Mouse (Mus musculus) heart, embryonic 14.5 days (tissue): ENCODE measurements around the gene Nova1. TPM values are rescaled to one million over a fixed set of nuclear protein-coding genes. Genes with fewer than 3 reads are reported as not detected.

Experiments used
- ATAC-seq: fragments of 200-750 bp; cut with Nextera tagmentation; 2 replicates; pipeline ENCODE4 v1.8.0; 2017; ENCODE audit warnings: low read depth, moderate TSS enrichment; ENCODE audit not compliant: insufficient number of reproducible peaks, insufficient read depth, low FRiP score
- H3K27ac ChIP-seq, 2 experiments: fragments of 200-500 bp in 1 of 2; fragments of 300-500 bp in 1 of 2; sonication (generic) in 1 of 2; replicated peaks in 1 of 2; 2 replicates each; pipeline ENCODE4 v1.5.1; 2012 to 2014; ENCODE audit warnings: low read depth in 2 of 2, low read length in 2 of 2, control low read depth in 1 of 2, mild to moderate bottlenecking in 1 of 2, mixed read lengths in 1 of 2; ENCODE audit not compliant: control insufficient read depth in 1 of 2, insufficient read depth in 1 of 2
- H3K27me3 ChIP-seq: fragments of 300-500 bp; sonication (generic); 2 replicates; pipeline ENCODE4 v1.6.1; 2014; ENCODE audit warnings: mild to moderate bottlenecking, low read length, control low read depth; ENCODE audit not compliant: control insufficient read depth, insufficient read depth
- H3K36me3 ChIP-seq: fragments of 300-500 bp; sonication (generic); 2 replicates; pipeline ENCODE4 v1.6.1; 2014; ENCODE audit warnings: mild to moderate bottlenecking, control low read depth, low read length, mixed read lengths; ENCODE audit not compliant: control insufficient read depth, insufficient read depth
- H3K4me1 ChIP-seq, 2 experiments: fragments of 200-500 bp in 1 of 2; fragments of 300-500 bp in 1 of 2; sonication (generic) in 1 of 2; 2 replicates each; pipeline ENCODE4 v1.6.1; 2012 to 2014; ENCODE audit warnings: low read length in 2 of 2, control low read depth in 1 of 2, mixed read lengths in 1 of 2; ENCODE audit not compliant: control insufficient read depth in 2 of 2, insufficient read depth in 2 of 2
- H3K4me2 ChIP-seq: fragments of 300-500 bp; sonication (generic); 2 replicates; pipeline ENCODE4 v1.6.1; 2014; ENCODE audit warnings: mild to moderate bottlenecking, low read length
- H3K4me3 ChIP-seq, 2 experiments: fragments of 200-500 bp in 1 of 2; fragments of 300-500 bp in 1 of 2; sonication (generic) in 1 of 2; 2 replicates each; pipeline ENCODE4 v1.5.1; 2012 to 2014; ENCODE audit warnings: low read length in 2 of 2, mild to moderate bottlenecking in 2 of 2, control low read depth in 1 of 2, low read depth in 1 of 2, moderate library complexity in 1 of 2; ENCODE audit not compliant: control insufficient read depth in 1 of 2, insufficient read depth in 1 of 2
- H3K9ac ChIP-seq: fragments of 300-500 bp; sonication (generic); 2 replicates; pipeline ENCODE4 v1.6.1; 2014; ENCODE audit warnings: mild to moderate bottlenecking, low read length
- H3K9me3 ChIP-seq: fragments of 300-500 bp; sonication (generic); 2 replicates; pipeline ENCODE4 v1.6.1; 2016; ENCODE audit warnings: low read length, control low read depth; ENCODE audit not compliant: control insufficient read depth
- WGBS: fragments of 180-500 bp; shearing (Covaris S2); extraction: QIAGEN DNeasy Blood & Tissue Kit; methylation state at CpG from one replicate; pipeline ENCODE4 v1.1.7; 2014; 5-methylcytosine and 5-hydroxymethylcytosine counted together
- polyA plus RNA-seq: library from polyadenylated mRNA; unstranded; fragments of >200 nt; fragmentation: Nextera tagmentation; extraction: Ambion mirVana; gene quantifications from 2 replicates; pipeline ENCODE4 v1.2.1, GENCODE M21; 2014

Nova1 gene
- polyA plus RNA-seq, 1 experiment from 2014 or later, result 1.4 TPM

DNA sequence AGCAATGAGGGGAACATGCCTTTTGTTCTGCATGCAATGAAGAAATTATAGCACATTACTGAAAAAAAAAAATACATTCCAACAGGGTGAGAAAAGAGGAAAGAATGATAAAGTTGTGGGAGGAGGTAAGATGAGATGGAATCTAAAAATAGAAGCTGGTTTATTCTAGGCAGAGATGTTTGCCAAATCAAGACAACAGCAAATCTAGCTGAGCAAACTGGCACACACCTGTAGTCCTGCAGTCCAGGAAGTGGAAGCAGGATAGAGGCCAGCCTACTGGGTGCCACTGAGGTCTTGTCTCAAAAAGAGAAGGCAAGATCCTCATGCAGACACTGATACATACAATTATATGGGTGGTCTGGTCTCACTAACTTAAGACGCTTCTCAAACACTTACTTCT lies 17.4 kb downstream of the Nova1 start:
- Histone ChIP-seq H3K9me3 (no peaks in the 10 kb centered on the region), H3K4me2 (no peak overlapping the region), H3K27ac (no peak overlapping the region), H3K4me3 (no peak overlapping the region), H3K9ac (no peak overlapping the region), H3K36me3 (no peaks in the 10 kb centered on the region), H3K27me3 (no peaks in the 10 kb centered on the region), H3K4me1 (peaks cover 2 to 7% of the 10 kb centered on the region in 2 experiments; a peak in 3 of 4 replicates)
- no peak for ATAC-seq
- WGBS, result 82% methylated on average over 1 of the region's 1 CpGs

DNA sequence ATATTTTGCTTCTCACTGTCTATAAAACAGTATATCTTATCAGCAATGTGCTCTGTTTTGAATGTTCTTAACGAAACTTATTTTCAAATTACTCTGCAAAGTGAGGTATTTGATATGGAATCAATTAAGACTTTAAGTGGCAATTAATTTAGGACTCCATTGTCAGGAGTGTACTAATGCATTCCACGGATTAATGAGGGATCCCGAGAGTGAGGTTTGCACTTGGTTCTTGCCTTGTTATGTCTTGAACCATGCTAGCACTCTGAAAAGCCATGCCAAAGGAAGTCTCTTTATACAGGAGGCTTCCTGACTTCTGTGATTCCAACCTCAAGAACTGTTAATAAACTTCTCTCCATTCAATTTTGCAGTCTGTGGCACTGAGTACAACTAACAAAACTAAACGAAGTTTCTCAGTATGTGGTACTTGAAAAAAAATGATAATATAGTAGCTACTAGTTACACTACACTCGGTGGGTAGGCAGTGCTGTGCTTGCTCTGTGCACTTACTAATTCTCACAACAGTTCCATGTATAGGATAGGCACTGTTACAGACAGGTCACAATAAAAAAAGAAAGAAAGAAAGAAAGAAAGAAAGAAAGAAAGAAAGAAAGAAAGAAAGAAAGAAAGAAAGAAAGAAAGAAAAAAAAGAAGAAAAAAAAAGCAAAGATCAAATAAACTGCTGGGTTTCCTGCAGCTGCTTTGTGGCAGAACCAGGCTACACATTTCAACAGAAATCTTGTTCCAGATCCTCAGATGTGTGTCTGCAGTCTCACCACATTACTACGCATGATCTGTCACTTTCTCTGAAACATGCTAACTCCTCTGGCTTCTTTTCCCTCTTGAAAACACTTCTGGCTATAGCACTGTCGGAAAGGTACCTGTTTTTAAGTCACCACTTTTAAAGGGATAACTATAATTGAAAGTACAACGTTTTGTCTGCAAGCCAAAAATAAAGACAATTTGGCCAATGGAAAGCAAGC lies 36.1 kb downstream of the Nova1 start:
- no peaks in the 10 kb centered on the region for H3K4me1 ChIP-seq
- no peak overlapping the region for H3K9ac ChIP-seq
- no peaks in the 10 kb centered on the region for H3K36me3 ChIP-seq
- ATAC-seq, result no peak
- no peak overlapping the region for H3K27ac ChIP-seq
- H3K4me3 ChIP-seq, result no peak overlapping the region
- H3K4me2 ChIP-seq, result no peak overlapping the region
- H3K27me3 ChIP-seq, result no peaks in the 10 kb centered on the region
- 64% methylated on average over 8 of the region's 8 CpGs for WGBS
- no peaks in the 10 kb centered on the region for H3K9me3 ChIP-seq

DNA sequence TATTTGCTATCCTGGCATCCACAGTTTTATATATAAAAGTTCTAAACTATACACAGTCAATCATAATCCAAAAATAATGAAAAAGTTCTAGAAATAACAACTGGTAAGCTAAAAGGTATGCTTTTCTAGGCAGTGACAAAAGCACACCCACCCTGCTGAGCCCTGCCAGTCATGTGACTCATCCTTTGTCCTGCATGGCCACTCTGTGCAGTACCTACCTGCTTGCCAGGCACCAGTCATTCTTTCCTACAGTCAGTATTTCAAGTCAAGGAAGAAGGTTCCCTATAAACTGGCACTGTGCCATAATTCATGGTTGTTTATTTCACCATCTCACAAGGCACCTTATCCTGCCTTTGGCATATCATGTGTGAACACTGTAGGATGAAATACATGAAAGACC lies 37.2 kb downstream of the Nova1 start:
- H3K27me3 ChIP-seq, result no peaks in the 10 kb centered on the region
- no peak overlapping the region for H3K9ac ChIP-seq
- no peak for ATAC-seq
- no peak overlapping the region for H3K27ac ChIP-seq
- no peak overlapping the region for H3K4me3 ChIP-seq
- no peaks in the 10 kb centered on the region for H3K9me3 ChIP-seq
- H3K4me1 ChIP-seq, result no peaks in the 10 kb centered on the region
- H3K4me2 ChIP-seq, result no peak overlapping the region
- H3K36me3 ChIP-seq, result no peaks in the 10 kb centered on the region

DNA sequence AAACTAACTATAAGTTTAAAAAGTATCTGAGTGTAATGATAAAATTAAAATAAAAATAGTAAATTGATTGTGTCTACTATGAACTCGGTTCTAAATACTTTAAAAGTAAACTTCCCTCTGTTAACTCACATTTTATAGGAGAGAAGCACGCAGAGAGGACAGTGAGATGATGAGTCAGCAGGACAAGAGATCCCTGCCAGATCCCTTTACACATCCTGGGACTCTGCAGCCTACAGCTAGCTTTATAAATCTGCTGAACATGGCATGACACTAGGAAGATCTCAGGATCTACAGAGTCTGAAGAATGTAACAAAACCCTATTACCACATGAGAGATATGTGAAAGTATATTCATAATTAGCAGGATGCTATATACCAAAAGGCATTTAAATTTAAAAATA lies 37.7 kb downstream of the Nova1 start:
- H3K4me1 ChIP-seq, result no peaks in the 10 kb centered on the region
- 76% methylated on average over 2 of the region's 2 CpGs for WGBS
- no peaks in the 10 kb centered on the region for H3K27me3 ChIP-seq
- no peak overlapping the region for H3K4me3 ChIP-seq
- H3K27ac ChIP-seq, result no peak overlapping the region
- H3K36me3 ChIP-seq, result no peaks in the 10 kb centered on the region
- no peak overlapping the region for H3K9ac ChIP-seq
- no peak overlapping the region for H3K4me2 ChIP-seq
- H3K9me3 ChIP-seq, result no peaks in the 10 kb centered on the region
- ATAC-seq, result no peak

DNA sequence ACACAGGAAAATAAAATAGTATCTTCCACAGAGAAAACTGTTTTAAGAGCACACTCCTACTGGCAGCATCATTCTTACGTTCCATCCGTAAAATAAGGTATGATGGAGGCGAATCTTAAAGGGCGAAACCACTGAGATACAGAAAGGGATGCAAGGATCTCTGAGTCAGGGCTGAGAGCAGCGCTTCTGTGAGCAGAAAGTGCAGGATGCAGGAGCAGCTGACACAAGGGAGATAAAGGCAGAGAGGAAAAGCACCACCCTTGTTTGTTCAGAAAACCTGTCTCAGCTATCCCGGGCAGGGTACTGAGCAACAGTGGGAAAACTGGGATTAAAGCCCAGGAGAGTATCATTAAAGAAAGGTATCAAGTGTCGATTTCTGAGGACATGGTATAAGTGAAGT lies 59.3 kb downstream of the Nova1 start:
- Histone ChIP-seq H3K27ac (no peak overlapping the region), H3K4me2 (no peak overlapping the region), H3K36me3 (no peaks in the 10 kb centered on the region), H3K9ac (no peak overlapping the region), H3K27me3 (no peaks in the 10 kb centered on the region), H3K4me3 (no peak overlapping the region), H3K9me3 (no peaks in the 10 kb centered on the region), H3K4me1 (no peaks in the 10 kb centered on the region)
- no peak for ATAC-seq
- WGBS, result 49% methylated on average over 7 of the region's 7 CpGs

DNA sequence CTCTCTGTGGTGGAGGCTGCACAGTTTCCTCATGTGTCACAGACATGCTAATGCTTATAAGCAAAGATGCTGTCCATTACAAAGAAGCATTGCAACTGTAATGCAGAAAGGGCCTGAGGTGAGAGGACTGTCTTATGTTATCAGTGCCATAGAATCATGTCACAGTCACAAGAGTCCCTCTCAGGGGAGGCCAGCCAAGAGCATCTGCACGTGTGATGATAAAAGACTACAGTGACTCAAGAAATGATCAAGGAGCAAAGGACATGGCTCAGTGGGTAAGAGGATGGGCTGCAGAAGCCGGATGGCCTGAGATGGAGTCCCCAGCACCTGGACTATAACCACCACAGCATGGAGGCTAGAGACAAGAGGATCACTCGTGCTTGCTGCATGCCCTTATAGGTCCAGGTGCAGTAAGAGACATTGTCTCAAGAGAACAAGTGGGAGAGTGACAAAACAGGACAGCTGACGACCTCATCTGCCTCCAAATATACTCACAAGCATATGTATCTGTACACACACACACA lies 64.3 kb downstream of the Nova1 start:
- Histone ChIP-seq H3K27ac (no peak overlapping the region), H3K4me2 (no peak overlapping the region), H3K4me3 (no peak overlapping the region), H3K27me3 (no peaks in the 10 kb centered on the region), H3K4me1 (no peaks in the 10 kb centered on the region), H3K9ac (no peak overlapping the region), H3K9me3 (no peaks in the 10 kb centered on the region), H3K36me3 (no peaks in the 10 kb centered on the region)
- no peak for ATAC-seq
- 48% methylated on average over 4 of the region's 4 CpGs for WGBS

DNA sequence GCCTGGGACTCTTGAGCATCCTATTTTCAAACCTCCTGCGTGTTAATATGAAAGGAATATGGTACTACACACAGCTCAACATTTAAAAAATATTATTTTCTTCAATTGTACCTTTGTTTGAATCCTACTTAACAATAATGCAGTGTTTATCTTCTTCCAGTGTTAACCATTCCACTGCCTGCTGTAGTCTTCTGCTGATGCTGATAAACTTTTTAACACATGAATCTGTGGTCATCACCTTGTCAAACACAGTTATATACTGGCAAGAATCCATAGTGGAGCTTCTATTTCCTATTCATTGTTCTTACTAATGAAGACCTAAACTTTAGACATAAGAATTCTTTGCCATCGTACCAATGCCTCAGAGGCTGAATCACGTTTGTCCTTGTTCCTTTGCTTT lies 65.6 kb downstream of the Nova1 start:
- H3K9ac ChIP-seq, result no peak overlapping the region
- H3K27me3 ChIP-seq, result no peaks in the 10 kb centered on the region
- H3K4me3 ChIP-seq, result no peak overlapping the region
- no peak overlapping the region for H3K4me2 ChIP-seq
- ATAC-seq, result no peak
- no peaks in the 10 kb centered on the region for H3K9me3 ChIP-seq
- no peak overlapping the region for H3K27ac ChIP-seq
- H3K36me3 ChIP-seq, result no peaks in the 10 kb centered on the region
- WGBS, result 66% methylated on average over 3 of the region's 3 CpGs
- no peaks in the 10 kb centered on the region for H3K4me1 ChIP-seq
